Mouse (Mus musculus): ENCODE measurements at regions not wholly inside any gene's neighbourhood (a gene's known extent, or its start where the extent isn't known, plus 50 kb on each side); places are given as distances from the start of the nearest gene placed in this dataset.
A peak's percentile ranks its signal among the peaks of the same experiment; 100 is the strongest.

DNA sequence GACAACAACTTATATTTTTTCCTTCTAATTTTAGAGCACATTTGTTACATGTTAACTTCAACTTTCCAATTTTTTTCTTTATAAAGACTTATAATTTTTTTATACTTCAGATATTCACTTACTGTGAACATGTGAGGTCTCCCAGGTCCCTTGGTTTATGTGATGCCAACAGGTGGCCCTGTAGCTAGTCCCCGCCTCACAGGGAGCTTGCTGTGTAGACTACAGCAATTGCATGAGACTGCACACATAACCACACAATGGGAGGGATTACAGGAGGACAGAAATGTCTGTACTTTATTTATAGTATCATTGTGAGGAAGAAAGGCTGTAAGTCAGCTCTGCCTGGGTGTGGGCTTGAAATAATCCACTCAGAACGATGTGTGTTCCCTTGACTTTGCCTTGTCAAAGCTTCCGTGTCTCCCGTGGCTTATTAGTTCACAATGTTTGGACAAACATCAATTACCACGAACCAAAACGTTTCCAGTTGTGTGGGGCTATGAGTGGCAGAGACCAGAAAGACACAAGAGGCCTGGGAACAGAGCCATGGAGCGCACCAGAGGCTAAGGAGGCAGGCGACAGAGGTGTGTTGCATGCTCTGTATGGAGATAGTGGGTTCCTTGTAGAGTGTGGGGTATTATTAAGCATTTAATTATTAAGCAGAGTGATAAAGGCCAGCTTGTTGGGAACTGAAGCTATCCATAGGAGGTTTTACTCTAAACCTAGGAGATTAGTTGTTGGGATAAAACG is 136.6 kb upstream of the Gm5148 start:
- Histone ChIP-seq H3K4me2 (replicated peaks; ENCODE audit: low read depth, low read length) (no peak overlapping the region), H3K9ac (ENCODE audit: low read depth, low read length) (no peak overlapping the region), H3K27me3 (ENCODE audit: control insufficient read depth, insufficient read depth, low read length) (no peaks in the 10 kb centered on the region), H3K9me3 (ENCODE audit: control insufficient read depth, low read length) (peaks cover 2% of the 10 kb centered on the region; the same call in 1 of the 2 replicates), H3K4me1 (ENCODE audit: control insufficient read depth, insufficient read depth, low read length) (peaks cover 11% of the 10 kb centered on the region; the same call in 1 of the 2 replicates), H3K4me3 (ENCODE audit: low read length) (no peak overlapping the region), H3K36me3 (ENCODE audit: control insufficient read depth, insufficient read depth, low read length) (no peaks in the 10 kb centered on the region), H3K27ac (ENCODE audit: low read depth, low read length) (no peak overlapping the region)
- WGBS: 67% methylated on average over 9 of the region's 9 CpGs
- no peak for ATAC-seq (ENCODE audit: low FRiP score, low TSS enrichment)

DNA sequence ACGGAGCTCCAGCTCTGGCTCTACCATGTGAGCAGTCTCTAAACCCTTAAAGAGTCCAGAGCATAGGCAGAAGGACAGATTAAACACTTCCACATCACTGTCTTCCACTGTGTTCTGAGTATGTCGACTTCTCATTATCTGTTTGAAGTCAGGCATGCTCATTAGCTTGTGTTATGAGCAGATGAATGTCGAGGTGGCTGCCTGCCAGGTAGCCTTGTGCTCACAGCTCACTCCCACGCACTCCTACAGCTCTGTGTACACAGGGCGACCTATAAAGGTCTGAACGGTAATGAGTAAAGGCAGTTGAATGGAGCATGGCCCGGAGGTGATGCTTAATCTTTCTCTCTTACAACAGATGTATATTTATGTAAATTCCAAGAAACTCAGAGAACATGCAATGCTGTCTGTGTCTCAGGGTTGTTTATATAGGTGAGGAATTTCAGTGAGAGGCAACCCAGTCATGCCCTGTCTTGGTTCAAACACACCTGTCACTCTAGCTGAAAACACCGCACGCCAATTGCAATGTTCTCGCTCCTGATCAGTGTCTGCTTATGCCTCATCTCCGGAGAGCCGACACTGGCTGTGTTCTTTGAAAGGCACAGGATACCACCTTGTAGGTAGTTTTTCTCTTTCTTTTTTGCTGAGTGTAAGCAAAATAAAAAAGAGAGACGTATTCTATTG is 135.9 kb upstream of the Gm5148 start:
- Histone ChIP-seq H3K27me3 (ENCODE audit: control insufficient read depth, insufficient read depth, low read length) (no peaks in the 10 kb centered on the region), H3K9ac (ENCODE audit: low read depth, low read length) (no peak overlapping the region), H3K4me2 (replicated peaks; ENCODE audit: low read depth, low read length) (no peak overlapping the region), H3K36me3 (ENCODE audit: control insufficient read depth, insufficient read depth, low read length) (no peaks in the 10 kb centered on the region), H3K9me3 (ENCODE audit: control insufficient read depth, low read length) (peaks cover 2% of the 10 kb centered on the region; the same call in 1 of the 2 replicates), H3K27ac (ENCODE audit: low read depth, low read length) (no peak overlapping the region), H3K4me1 (ENCODE audit: control insufficient read depth, insufficient read depth, low read length) (peaks cover 11% of the 10 kb centered on the region; the same call in 1 of the 2 replicates), H3K4me3 (ENCODE audit: low read length) (no peak overlapping the region)
- ATAC-seq (ENCODE audit: low FRiP score, low TSS enrichment): peak; percentile 66
- 46% methylated on average over 13 of the region's 13 CpGs for WGBS

GRCm38 (mm10) chr3:37858624-37859302 is 134.5 kb upstream of the Gm5148 start:
- no peak overlapping the region for H3K4me2 ChIP-seq (replicated peaks; ENCODE audit: low read depth, low read length)
- no peak overlapping the region for H3K27ac ChIP-seq (ENCODE audit: low read depth, low read length)
- H3K9me3 ChIP-seq (ENCODE audit: control insufficient read depth, low read length): peaks cover 2% of the 10 kb centered on the region; the same call in 1 of the 2 replicates
- no peak overlapping the region for H3K9ac ChIP-seq (ENCODE audit: low read depth, low read length)
- H3K4me3 ChIP-seq (ENCODE audit: low read length): no peak overlapping the region
- H3K27me3 ChIP-seq (ENCODE audit: control insufficient read depth, insufficient read depth, low read length): no peaks in the 10 kb centered on the region
- 84% methylated on average over 6 of the region's 6 CpGs for WGBS
- H3K4me1 ChIP-seq (ENCODE audit: control insufficient read depth, insufficient read depth, low read length): peaks cover 11% of the 10 kb centered on the region; the same call in 1 of the 2 replicates
- H3K36me3 ChIP-seq (ENCODE audit: control insufficient read depth, insufficient read depth, low read length): no peaks in the 10 kb centered on the region
- ATAC-seq (ENCODE audit: low FRiP score, low TSS enrichment): no peak

DNA sequence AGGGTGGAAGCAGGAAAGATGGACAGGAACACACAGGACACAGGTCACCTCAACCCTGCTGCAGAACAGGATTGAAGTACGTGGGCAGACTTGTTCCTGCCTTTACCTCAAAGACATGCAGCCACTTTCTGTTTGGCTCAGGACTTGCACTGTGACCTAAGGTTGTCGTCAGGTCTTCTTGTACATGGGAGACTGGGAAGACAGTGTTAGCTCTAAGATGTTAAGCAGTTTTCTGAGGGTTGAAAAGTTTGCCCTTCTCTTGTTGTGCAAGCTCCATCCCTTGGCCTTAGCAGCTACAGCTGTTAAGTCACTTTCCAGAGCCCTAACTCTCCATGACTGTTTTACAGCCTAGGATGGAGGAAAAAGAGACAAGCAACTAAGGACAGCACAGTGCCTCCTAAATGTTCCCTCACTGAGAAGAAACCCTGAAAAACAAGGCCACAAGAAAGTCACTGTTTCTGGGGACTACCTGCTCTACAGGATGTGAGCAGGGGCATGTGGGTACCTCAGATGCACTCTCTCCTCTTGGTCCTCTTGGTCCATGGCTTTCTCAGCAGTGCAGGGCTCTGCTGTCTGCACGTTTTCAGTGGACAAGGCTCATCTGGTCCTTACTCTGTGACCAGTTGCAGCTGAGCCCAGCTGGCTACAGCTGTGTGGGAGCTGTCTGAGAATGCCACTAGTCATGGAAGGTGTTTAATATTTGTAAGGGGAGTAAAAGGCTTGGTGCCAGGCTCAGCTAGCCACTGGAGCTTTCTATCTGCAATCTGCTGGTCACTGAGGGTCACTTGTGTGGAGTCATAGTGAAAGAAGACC is 122.1 kb upstream of the Gm5148 start:
- Histone ChIP-seq H3K27ac (ENCODE audit: low read depth, low read length) (peak overlapping the region; percentile 69; the same call in 1 of the 2 replicates), H3K9me3 (ENCODE audit: control insufficient read depth, low read length) (no peaks in the 10 kb centered on the region), H3K9ac (ENCODE audit: low read depth, low read length) (0 out of 2 replicates have a peak overlapping the region, but pooled peaks have one; percentile 23), H3K4me2 (replicated peaks; ENCODE audit: low read depth, low read length) (no peak overlapping the region), H3K4me1 (ENCODE audit: control insufficient read depth, insufficient read depth, low read length) (peaks cover 17% of the 10 kb centered on the region), H3K4me3 (ENCODE audit: low read length) (no peak overlapping the region), H3K27me3 (ENCODE audit: control insufficient read depth, insufficient read depth, low read length) (no peaks in the 10 kb centered on the region), H3K36me3 (ENCODE audit: control insufficient read depth, insufficient read depth, low read length) (no peaks in the 10 kb centered on the region)
- peak; percentile 78; the same call in 1 of the 2 replicates for ATAC-seq (ENCODE audit: low FRiP score, low TSS enrichment)
- WGBS: 32% methylated on average over 3 of the region's 3 CpGs

DNA sequence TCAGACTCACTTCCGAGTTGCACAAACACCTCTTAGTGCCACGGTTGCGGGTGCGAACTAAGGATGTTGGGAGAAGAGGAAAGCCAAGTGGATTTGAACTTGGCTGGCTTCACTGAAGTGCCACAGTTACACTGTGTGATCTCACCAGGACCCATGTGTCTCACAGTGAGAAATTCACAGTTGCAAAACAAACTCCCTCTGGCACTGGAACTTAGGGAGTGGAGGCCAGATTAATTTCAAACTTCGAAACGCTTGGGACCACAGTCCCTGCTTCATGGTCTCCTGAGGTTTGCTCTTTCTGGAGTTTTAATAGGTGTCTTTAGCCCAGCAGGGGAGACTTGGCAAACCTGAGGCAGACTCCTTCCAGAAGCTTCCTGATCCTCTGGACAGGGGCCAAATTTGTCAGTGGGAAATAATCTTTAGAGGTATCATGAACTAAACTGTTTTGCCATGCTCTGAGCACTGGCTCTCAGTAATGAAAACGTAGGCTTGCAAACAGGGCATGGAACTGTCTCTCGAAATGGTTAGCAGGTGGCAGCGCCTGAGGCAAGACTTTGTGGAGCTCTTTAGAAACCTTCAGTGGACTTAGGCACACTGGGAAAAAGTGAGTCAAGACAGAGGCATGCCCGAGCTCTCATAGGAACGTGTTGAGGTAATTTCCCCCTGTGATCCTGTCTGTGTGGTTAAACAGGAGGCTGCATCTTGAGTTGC is 121.2 kb upstream of the Gm5148 start:
- Histone ChIP-seq H3K27ac (ENCODE audit: low read depth, low read length) (peak overlapping the region; percentile 3; the same call in 1 of the 2 replicates), H3K4me3 (ENCODE audit: low read length) (no peak overlapping the region), H3K36me3 (ENCODE audit: control insufficient read depth, insufficient read depth, low read length) (no peaks in the 10 kb centered on the region), H3K9me3 (ENCODE audit: control insufficient read depth, low read length) (no peaks in the 10 kb centered on the region), H3K27me3 (ENCODE audit: control insufficient read depth, insufficient read depth, low read length) (no peaks in the 10 kb centered on the region), H3K4me2 (replicated peaks; ENCODE audit: low read depth, low read length) (no peak overlapping the region), H3K4me1 (ENCODE audit: control insufficient read depth, insufficient read depth, low read length) (peaks cover 17% of the 10 kb centered on the region), H3K9ac (ENCODE audit: low read depth, low read length) (no peak overlapping the region)
- ATAC-seq (ENCODE audit: low FRiP score, low TSS enrichment): no peak
- 67% methylated on average over 11 of the region's 11 CpGs for WGBS

DNA sequence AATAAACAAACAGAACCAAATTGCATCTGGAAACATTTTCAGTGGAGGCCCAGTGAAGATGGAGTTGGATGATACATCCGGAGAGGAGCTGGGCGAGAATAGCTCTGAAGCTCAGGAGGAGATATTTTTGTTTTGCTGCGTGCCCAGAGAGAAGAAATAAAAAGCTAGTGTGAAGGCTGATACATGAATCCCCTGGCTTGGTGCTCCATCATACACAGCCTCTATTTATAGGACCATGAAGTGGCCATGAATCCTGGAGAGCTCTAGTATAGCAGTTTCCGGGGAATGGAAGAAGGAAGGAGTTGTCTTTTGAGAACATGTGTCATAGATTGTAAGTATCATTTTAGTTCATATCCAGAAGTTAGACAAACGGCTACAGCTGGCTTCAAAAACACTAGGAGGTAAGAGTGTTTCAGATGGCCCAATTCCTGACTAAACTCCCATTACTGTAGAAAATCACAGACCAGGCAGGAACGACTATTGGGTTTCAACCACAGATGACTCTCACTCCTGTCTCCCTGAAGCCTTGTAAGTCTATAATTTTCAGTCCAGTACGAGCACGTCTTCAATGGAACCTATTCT is 120.5 kb upstream of the Gm5148 start:
- Histone ChIP-seq H3K4me3 (ENCODE audit: low read length) (no peak overlapping the region), H3K9ac (ENCODE audit: low read depth, low read length) (no peak overlapping the region), H3K4me1 (ENCODE audit: control insufficient read depth, insufficient read depth, low read length) (peaks cover 17% of the 10 kb centered on the region), H3K27ac (ENCODE audit: low read depth, low read length) (no peak overlapping the region), H3K4me2 (replicated peaks; ENCODE audit: low read depth, low read length) (no peak overlapping the region), H3K36me3 (ENCODE audit: control insufficient read depth, insufficient read depth, low read length) (no peaks in the 10 kb centered on the region), H3K27me3 (ENCODE audit: control insufficient read depth, insufficient read depth, low read length) (no peaks in the 10 kb centered on the region), H3K9me3 (ENCODE audit: control insufficient read depth, low read length) (no peaks in the 10 kb centered on the region)
- 80% methylated on average over 8 of the region's 8 CpGs for WGBS
- ATAC-seq (ENCODE audit: low FRiP score, low TSS enrichment): no peak

DNA sequence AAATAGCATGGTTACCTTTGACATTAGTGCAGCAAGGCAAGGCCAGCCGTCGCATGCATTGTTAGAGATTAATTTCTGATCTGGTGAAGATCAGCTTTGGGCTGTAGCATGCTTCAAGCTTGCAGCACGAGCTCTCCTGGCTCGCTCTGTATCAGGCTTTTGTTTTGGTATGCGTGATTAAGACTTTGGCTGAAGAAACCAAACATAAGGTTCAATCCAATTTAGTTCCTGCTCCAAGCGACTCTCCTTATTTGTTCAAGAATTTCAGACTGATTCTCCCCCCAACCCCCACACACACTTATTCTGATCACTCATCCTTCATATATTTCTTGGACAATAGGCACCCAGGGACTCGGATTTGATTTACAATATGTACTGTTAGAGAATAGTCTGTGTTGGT is 118.0 kb upstream of the Gm5148 start:
- Histone ChIP-seq H3K9ac (ENCODE audit: low read depth, low read length) (no peak overlapping the region), H3K4me2 (replicated peaks; ENCODE audit: low read depth, low read length) (no peak overlapping the region), H3K27me3 (ENCODE audit: control insufficient read depth, insufficient read depth, low read length) (no peaks in the 10 kb centered on the region), H3K4me3 (ENCODE audit: low read length) (no peak overlapping the region), H3K4me1 (ENCODE audit: control insufficient read depth, insufficient read depth, low read length) (peaks cover 17% of the 10 kb centered on the region), H3K9me3 (ENCODE audit: control insufficient read depth, low read length) (no peaks in the 10 kb centered on the region), H3K36me3 (ENCODE audit: control insufficient read depth, insufficient read depth, low read length) (no peaks in the 10 kb centered on the region), H3K27ac (ENCODE audit: low read depth, low read length) (no peak overlapping the region)
- 66% methylated on average over 7 of the region's 7 CpGs for WGBS
- ATAC-seq (ENCODE audit: low FRiP score, low TSS enrichment): no peak

DNA sequence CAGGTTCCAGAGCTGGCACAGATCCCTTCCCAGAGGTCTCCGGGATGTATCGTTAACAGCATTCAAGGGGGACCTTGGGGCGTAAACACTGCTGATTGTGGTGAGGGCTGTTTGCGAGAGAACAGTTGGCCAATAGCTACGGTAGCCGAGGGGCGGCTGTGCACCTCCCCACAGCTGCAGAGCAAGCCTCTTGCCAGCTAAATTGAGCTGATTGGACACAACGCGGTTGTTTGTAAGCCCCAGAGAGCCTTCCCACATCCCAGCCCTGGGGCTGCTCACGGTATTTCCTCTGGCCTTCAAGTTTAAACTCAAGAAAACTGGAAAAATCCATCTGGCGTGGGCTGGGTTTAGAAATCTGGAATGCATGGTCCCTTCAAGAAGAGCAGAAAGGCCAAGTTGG is 114.6 kb upstream of the Gm5148 start:
- no peaks in the 10 kb centered on the region for H3K9me3 ChIP-seq (ENCODE audit: control insufficient read depth, low read length)
- no peak overlapping the region for H3K9ac ChIP-seq (ENCODE audit: low read depth, low read length)
- H3K4me1 ChIP-seq (ENCODE audit: control insufficient read depth, insufficient read depth, low read length): no peaks in the 10 kb centered on the region
- no peak overlapping the region for H3K27ac ChIP-seq (ENCODE audit: low read depth, low read length)
- ATAC-seq (ENCODE audit: low FRiP score, low TSS enrichment): no peak
- no peak overlapping the region for H3K4me2 ChIP-seq (replicated peaks; ENCODE audit: low read depth, low read length)
- H3K36me3 ChIP-seq (ENCODE audit: control insufficient read depth, insufficient read depth, low read length): no peaks in the 10 kb centered on the region
- no peak overlapping the region for H3K4me3 ChIP-seq (ENCODE audit: low read length)
- 74% methylated on average over 11 of the region's 11 CpGs for whole genome bisulfite sequencing
- no peaks in the 10 kb centered on the region for H3K27me3 ChIP-seq (ENCODE audit: control insufficient read depth, insufficient read depth, low read length)

Data from kidney, embryonic 14.5 days (tissue).